Mouse (Mus musculus): ENCODE measurements around the gene Fcgrt. TPM values are rescaled to one million over a fixed set of nuclear protein-coding genes. Genes with fewer than 3 reads are reported as not detected.

The Fcgrt gene
- total and polyA plus RNA-seq, 3 experiments = 0.27 to 1.7 TPM; not detected in 1

DNA sequence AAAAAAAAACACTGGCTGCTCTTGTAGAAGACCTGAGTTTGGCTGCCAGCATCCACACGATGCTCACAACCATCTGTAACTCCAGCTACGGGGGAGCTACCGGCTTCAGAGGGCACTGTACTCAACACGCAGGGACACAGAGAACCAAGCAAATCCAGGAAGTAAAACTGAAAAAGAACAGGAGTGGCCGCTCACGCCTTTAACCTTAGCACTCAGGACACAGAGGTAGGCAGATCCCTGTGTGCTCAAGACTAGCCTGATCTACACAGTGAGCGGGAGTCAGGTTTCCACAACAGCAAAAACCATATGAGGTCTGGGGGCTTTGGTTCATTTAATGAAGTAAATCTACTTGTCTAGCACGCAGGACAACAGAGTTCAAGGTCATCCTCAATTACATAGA lies 1.8 kb upstream of the Fcgrt start:
- no peak overlapping the region for H3K4me3 ChIP-seq (ENCODE audit: control insufficient read depth in 1 of 2, insufficient read depth in 1 of 2, low read depth in 2 of 2, low read length in 2 of 2)
- peaks cover 2 to 15% of the 10 kb centered on the region in 2 experiments; a peak in 3 of 4 replicates for H3K4me1 ChIP-seq (ENCODE audit: control insufficient read depth in 1 of 2, insufficient read depth in 2 of 2, low read length in 2 of 2)
- TF ChIP-seq HCFC1 (IDR thresholded peaks at IDR 0.05; ENCODE audit: low read depth, low read length) (no peak), MEF2A (IDR thresholded peaks at IDR 0.05; ENCODE audit: extremely low read depth, insufficient replicate concordance, low read depth, low read length, poor library complexity, severe bottlenecking) (no peak), ZKSCAN1 (IDR thresholded peaks at IDR 0.05; ENCODE audit: low read depth, low read length) (no peak), RCOR1 (IDR thresholded peaks at IDR 0.05; ENCODE audit: low read depth, low read length) (no peak), TCF12 (IDR thresholded peaks at IDR 0.05; ENCODE audit: low read depth, low read length) (no peak), ETS1 (IDR thresholded peaks at IDR 0.05; ENCODE audit: low read depth, low read length) (no peak), POLR2AphosphoS5 (IDR thresholded peaks at IDR 0.05; ENCODE audit: borderline replicate concordance, low read depth, low read length) (no peak), SIN3A (IDR thresholded peaks at IDR 0.05; ENCODE audit: low read length) (no peak), USF2 (IDR thresholded peaks at IDR 0.05; ENCODE audit: borderline replicate concordance in 1 of 2, insufficient read depth in 1 of 2, low read depth in 1 of 2, low read length in 2 of 2) (no peak)
- no peaks in the 10 kb centered on the region for H3K27me3 ChIP-seq (ENCODE audit: control insufficient read depth in 1 of 2, insufficient read depth in 2 of 2, low read length in 2 of 2)
- no peak overlapping the region for H3K9ac ChIP-seq (ENCODE audit: control insufficient read depth, low read depth, low read length, poor library complexity, severe bottlenecking)
- no peak for DNase-seq (ENCODE audit: low read depth, low spot score)
- H3K36me3 ChIP-seq (ENCODE audit: control insufficient read depth in 1 of 2, insufficient read depth in 2 of 2, low read length in 2 of 2) = no peaks in the 10 kb centered on the region; a peak in 1 of 4 replicates
- H3K9me3 ChIP-seq (replicated peaks; ENCODE audit: insufficient read depth, low read length) = no peaks in the 10 kb centered on the region
- H3K27ac ChIP-seq (ENCODE audit: control insufficient read depth, low read depth, low read length) = no peak overlapping the region
- no peaks in the 10 kb centered on the region for H3K79me2 ChIP-seq (ENCODE audit: control insufficient read depth, insufficient read depth, low read length, poor library complexity)

DNA sequence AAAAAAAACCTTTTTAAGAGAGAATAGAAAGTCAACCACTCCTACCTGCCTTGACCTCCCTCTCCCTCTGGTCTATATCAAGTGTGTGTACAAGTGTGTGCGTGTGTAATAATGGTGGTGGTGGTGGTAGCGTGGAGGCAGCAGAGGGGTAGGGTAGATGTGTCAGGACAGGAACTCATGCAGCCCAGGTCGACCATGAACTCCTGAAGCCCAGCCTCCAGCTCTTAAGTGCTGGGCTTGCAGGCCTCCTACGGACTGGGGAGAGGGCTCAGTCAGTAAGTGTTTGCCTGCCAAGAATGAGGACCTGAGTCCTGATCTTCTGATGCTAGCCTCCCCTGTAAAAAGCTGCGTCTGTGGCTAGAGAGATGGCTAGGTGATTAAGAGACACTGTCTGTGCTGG lies 1.3 kb upstream of the Fcgrt start:
- no peak for DNase-seq (ENCODE audit: low read depth, low spot score)
- Histone ChIP-seq H3K27me3 (ENCODE audit: control insufficient read depth in 1 of 2, insufficient read depth in 2 of 2, low read length in 2 of 2) (no peaks in the 10 kb centered on the region), H3K9me3 (replicated peaks; ENCODE audit: insufficient read depth, low read length) (no peaks in the 10 kb centered on the region), H3K27ac (ENCODE audit: control insufficient read depth, low read depth, low read length) (no peak overlapping the region), H3K4me3 (ENCODE audit: control insufficient read depth in 1 of 2, insufficient read depth in 1 of 2, low read depth in 2 of 2, low read length in 2 of 2) (no peak overlapping the region), H3K36me3 (ENCODE audit: control insufficient read depth in 1 of 2, insufficient read depth in 2 of 2, low read length in 2 of 2) (no peaks in the 10 kb centered on the region; a peak in 1 of 4 replicates), H3K4me1 (ENCODE audit: control insufficient read depth in 1 of 2, insufficient read depth in 2 of 2, low read length in 2 of 2) (peaks cover 2 to 15% of the 10 kb centered on the region in 2 experiments; a peak in 3 of 4 replicates), H3K79me2 (ENCODE audit: control insufficient read depth, insufficient read depth, low read length, poor library complexity) (no peaks in the 10 kb centered on the region), H3K9ac (ENCODE audit: control insufficient read depth, low read depth, low read length, poor library complexity, severe bottlenecking) (no peak overlapping the region)
- no peak for TF ChIP-seq GATA1 (IDR thresholded peaks at IDR 0.05; ENCODE audit: low read depth, low read length)
- TF ChIP-seq CHD1 (IDR thresholded peaks at IDR 0.05; ENCODE audit: low read depth, low read length) = no peak
- TF ChIP-seq POLR2AphosphoS2 (IDR thresholded peaks at IDR 0.05; ENCODE audit: low read length) = no peak
- TF ChIP-seq MEF2A (IDR thresholded peaks at IDR 0.05; ENCODE audit: extremely low read depth, insufficient replicate concordance, low read depth, low read length, poor library complexity, severe bottlenecking) = no peak
- no peak for TF ChIP-seq HCFC1 (IDR thresholded peaks at IDR 0.05; ENCODE audit: low read depth, low read length)
- no peak for TF ChIP-seq KAT2A (conservative IDR thresholded peaks at IDR 0.05; ENCODE audit: low read depth, low read length)
- no peak for TF ChIP-seq BHLHE40 (IDR thresholded peaks at IDR 0.05; ENCODE audit: borderline replicate concordance, low read depth, low read length)
- no peak for TF ChIP-seq MAX (IDR thresholded peaks at IDR 0.05; ENCODE audit: low read length)
- TF ChIP-seq ZC3H11A (IDR thresholded peaks at IDR 0.05; ENCODE audit: low read depth, low read length) = no peak
- TF ChIP-seq ETS1 (IDR thresholded peaks at IDR 0.05; ENCODE audit: low read depth, low read length) = no peak
- no peak for TF ChIP-seq CTCF (IDR thresholded peaks at IDR 0.05 in 2 of 3, conservative IDR thresholded peaks at IDR 0.05 in 1 of 3; ENCODE audit: control insufficient read depth in 1 of 3, insufficient read depth in 1 of 3, low read depth in 2 of 3, low read length in 3 of 3, poor library complexity in 1 of 3, severe bottlenecking in 1 of 3)
- no peak for TF ChIP-seq TBP (IDR thresholded peaks at IDR 0.05; ENCODE audit: low read depth, low read length)
- TF ChIP-seq TAL1 (IDR thresholded peaks at IDR 0.05; ENCODE audit: low read length) = no peak
- TF ChIP-seq NELFE (IDR thresholded peaks at IDR 0.05; ENCODE audit: low read depth, low read length) = no peak
- no peak for TF ChIP-seq EP300 (IDR thresholded peaks at IDR 0.05; ENCODE audit: low read depth in 1 of 2, low read length in 2 of 2)
- no peak for TF ChIP-seq MXI1 (IDR thresholded peaks at IDR 0.05; ENCODE audit: low read depth, low read length)
- TF ChIP-seq USF1 (IDR thresholded peaks at IDR 0.05; ENCODE audit: low read depth, low read length) = no peak
